Mouse (Mus musculus) kidney, adult 2 months (tissue): ENCODE measurements at regions not wholly inside any gene's neighbourhood (a gene's known extent, or its start where the extent isn't known, plus 50 kb on each side); places are given as distances from the start of the nearest gene placed in this dataset.
"Not testable (repeated sequence)": the region's sequence is repeated elsewhere in the genome, so short reads cannot be mapped to it uniquely, and the experiment has no call there.

Experiments used
- DNase-seq: peaks from one replicate; pipeline ENCODE4 v3.0.0; 2021
- H3K27ac ChIP-seq: fragments of 200-500 bp; 2 replicates; pipeline ENCODE4 v1.5.1; 2012; ENCODE audit warnings: low read depth, low read length, control low read depth, inconsistent platforms; ENCODE audit not compliant: insufficient read depth
- H3K27me3 ChIP-seq: fragments of 200-500 bp; replicated peaks from 2 replicates; pipeline ENCODE4 v1.6.1; 2012; ENCODE audit warnings: mild to moderate bottlenecking, moderate library complexity, low read length, inconsistent platforms; ENCODE audit not compliant: control insufficient read depth, insufficient read depth
- H3K36me3 ChIP-seq: fragments of 200-500 bp; 2 replicates; pipeline ENCODE4 v1.6.1; 2012; ENCODE audit warnings: mild to moderate bottlenecking, moderate library complexity, low read length, inconsistent platforms; ENCODE audit not compliant: control insufficient read depth, insufficient read depth
- H3K4me1 ChIP-seq: fragments of 200-500 bp; 2 replicates; pipeline ENCODE4 v1.6.1; 2011; ENCODE audit warnings: low read length; ENCODE audit not compliant: control insufficient read depth, insufficient read depth
- H3K4me3 ChIP-seq: fragments of 200-500 bp; 2 replicates; pipeline ENCODE4 v1.5.1; 2011; ENCODE audit warnings: mild to moderate bottlenecking, low read depth, low read length, control low read depth; ENCODE audit not compliant: insufficient read depth
- CTCF ChIP-seq: fragments of 200-500 bp; conservative IDR thresholded peaks from 2 replicates; pipeline ENCODE4 v1.5.1; 2011; ENCODE audit warnings: low read depth, mild to moderate bottlenecking, control low read depth, low read length, moderate library complexity, mixed read lengths; ENCODE audit not compliant: insufficient read depth, insufficient read length
- POLR2A ChIP-seq: fragments of 200-500 bp; IDR thresholded peaks from one replicate; pipeline ENCODE4 v1.6.1; 2011; ENCODE audit warnings: low read depth, low read length, control low read depth
- WGBS: fragments of 180-500 bp; shearing (Covaris S2); methylation state at CpG from one replicate; pipeline ENCODE4 v1.1.7; 2018; 5-methylcytosine and 5-hydroxymethylcytosine counted together

- no peaks in the 10 kb centered on the region for H3K27me3 ChIP-seq
- no peaks in the 10 kb centered on the region for H3K4me1 ChIP-seq
- H3K36me3 ChIP-seq: no peaks in the 10 kb centered on the region
- no peak overlapping the region for H3K4me3 ChIP-seq
- H3K27ac ChIP-seq: no peak overlapping the region
- WGBS: 57% methylated on average over 1 of the region's 1 CpGs
- TF ChIP-seq CTCF (no peak), POLR2A (no peak)
- no peak for DNase-seq
Measured at GRCm38 (mm10) chr5:151733991-151734390, 82.9 kb upstream of the Rfc3 start.

- TF ChIP-seq CTCF: no peak
- TF ChIP-seq POLR2A: no peak
- no peaks in the 10 kb centered on the region for H3K36me3 ChIP-seq
- no peak for DNase-seq
- no peak overlapping the region for H3K27ac ChIP-seq
- 90% methylated on average over 2 of the region's 2 CpGs for WGBS
- no peaks in the 10 kb centered on the region for H3K27me3 ChIP-seq
- H3K4me1 ChIP-seq: no peaks in the 10 kb centered on the region
- H3K4me3 ChIP-seq: no peak overlapping the region
Measured at GRCm38 (mm10) chr5:151725619-151726018, 74.6 kb upstream of the Rfc3 start.

GRCm38 (mm10) chr5:151724403-151724802, 73.4 kb upstream of the Rfc3 start:
- not testable (repeated sequence) for H3K27me3 ChIP-seq, H3K4me3 ChIP-seq, H3K4me1 ChIP-seq, H3K27ac ChIP-seq, DNase-seq, H3K36me3 ChIP-seq
- 79% methylated on average over 5 of the region's 5 CpGs for WGBS

DNA sequence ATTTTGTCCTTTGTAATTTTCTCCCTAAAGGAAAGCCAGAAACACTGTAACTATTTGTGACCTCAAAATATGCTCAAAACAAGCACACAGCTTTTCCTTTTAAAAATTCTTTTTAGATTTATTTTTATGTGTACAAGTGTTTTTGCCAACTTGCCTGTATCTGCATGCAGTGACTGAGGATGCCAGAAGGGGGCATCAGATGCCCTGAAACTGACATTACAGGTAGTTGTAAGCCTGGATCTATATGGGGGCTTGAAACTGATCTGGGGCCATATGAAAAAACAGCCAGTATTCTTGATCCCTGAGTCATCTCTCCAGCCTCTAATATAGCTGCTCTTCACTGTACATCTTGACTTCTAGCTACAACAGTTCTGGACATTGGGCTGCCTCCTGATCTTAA, 71.4 kb upstream of the Rfc3 start:
- TF ChIP-seq POLR2A: no peak
- 0 out of 2 replicates have a peak, but pooled peaks have one; percentile 9 for TF ChIP-seq CTCF

DNA sequence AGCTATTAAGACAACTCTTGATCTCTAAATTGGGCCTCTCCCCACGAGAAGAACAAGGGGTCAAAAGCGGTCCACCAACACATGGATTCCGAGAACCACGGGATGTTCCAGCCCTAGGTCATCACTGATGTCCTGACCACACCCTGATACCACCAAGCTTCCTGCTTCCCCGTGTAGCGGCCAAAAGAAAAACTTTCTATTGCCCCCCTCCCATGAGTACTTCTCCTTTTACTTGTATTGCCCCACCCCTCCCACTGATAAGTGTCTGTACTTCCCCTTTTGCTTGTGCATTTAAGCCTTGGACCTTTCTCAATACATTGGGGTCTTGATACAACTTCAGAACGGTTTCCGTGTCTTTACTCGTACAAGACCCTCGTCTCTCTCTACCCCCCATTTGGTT, 68.7 kb upstream of the Rfc3 start:
- H3K27me3 ChIP-seq, H3K27ac ChIP-seq, H3K4me1 ChIP-seq, DNase-seq, H3K36me3 ChIP-seq, H3K4me3 ChIP-seq: not testable (repeated sequence)
- WGBS: 83% methylated on average over 10 of the region's 10 CpGs

More for the DNA sequence above, 71.4 kb upstream of the Rfc3 start:
- no peak for DNase-seq
- no peaks in the 10 kb centered on the region for H3K27me3 ChIP-seq
- no peak overlapping the region for H3K4me3 ChIP-seq
- H3K27ac ChIP-seq: no peak overlapping the region
- no peaks in the 10 kb centered on the region for H3K4me1 ChIP-seq
- no peaks in the 10 kb centered on the region for H3K36me3 ChIP-seq

DNA sequence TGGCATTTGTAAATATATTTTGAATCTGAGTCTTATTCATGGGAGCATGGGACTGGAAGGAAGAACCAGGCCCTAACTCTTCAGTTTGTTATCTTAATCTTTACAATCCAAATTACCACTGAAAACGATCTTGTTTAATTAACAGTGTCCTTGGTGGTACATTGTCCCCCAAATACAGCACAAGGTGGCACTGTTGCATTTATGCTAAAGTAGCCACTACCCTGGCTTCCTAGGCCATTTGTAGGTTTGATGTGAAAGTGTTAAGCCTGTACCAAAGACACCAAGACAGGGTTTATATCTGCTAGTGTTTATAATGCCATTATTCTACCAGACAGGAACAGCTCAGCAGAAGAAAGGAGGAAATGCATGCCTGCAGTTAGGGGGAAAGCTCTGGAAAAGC, 66.9 kb upstream of the Rfc3 start:
- Histone ChIP-seq H3K27me3 (no peaks in the 10 kb centered on the region), H3K4me1 (no peaks in the 10 kb centered on the region), H3K36me3 (no peaks in the 10 kb centered on the region), H3K4me3 (no peak overlapping the region), H3K27ac (no peak overlapping the region)
- no peak for DNase-seq
- TF ChIP-seq CTCF (no peak), POLR2A (no peak)
- 34% methylated on average over 1 of the region's 1 CpGs for WGBS

- H3K36me3 ChIP-seq: no peaks in the 10 kb centered on the region
- H3K27me3 ChIP-seq: no peaks in the 10 kb centered on the region
- no peak overlapping the region for H3K27ac ChIP-seq
- no peaks in the 10 kb centered on the region for H3K4me1 ChIP-seq
- no peak for DNase-seq
- no peak overlapping the region for H3K4me3 ChIP-seq
- no peak for TF ChIP-seq POLR2A
- TF ChIP-seq CTCF: no peak
Measured at GRCm38 (mm10) chr5:151705226-151705625, 54.2 kb upstream of the Rfc3 start.

GRCm38 (mm10) chr5:151704049-151704448, 53.0 kb upstream of the Rfc3 start:
- no peak for DNase-seq
- H3K36me3 ChIP-seq: no peaks in the 10 kb centered on the region
- H3K27ac ChIP-seq: no peak overlapping the region
- H3K4me3 ChIP-seq: no peak overlapping the region
- TF ChIP-seq POLR2A (no peak), CTCF (no peak)
- no peaks in the 10 kb centered on the region for H3K4me1 ChIP-seq
- H3K27me3 ChIP-seq: no peaks in the 10 kb centered on the region
